Mouse (Mus musculus) gastrocnemius, adult 18-20 months (tissue): ENCODE results near the gene Slc38a3. TPM values are rescaled to one million over a fixed set of nuclear protein-coding genes. Genes with fewer than 3 reads are reported as not detected.

Experiments
- DNase-seq: peaks from one replicate; pipeline ENCODE4 v3.0.0; 2021; ENCODE audit warnings: low spot score
- total RNA-seq, 2 experiments: library from RNA; stranded (reverse); gene quantifications; 2 replicates each; pipeline ENCODE4 v1.2.3; 2021

Gene Slc38a3
- total RNA-seq, 2 experiments from 2014 or later, result 57.7 to 62.0 TPM

DNA sequence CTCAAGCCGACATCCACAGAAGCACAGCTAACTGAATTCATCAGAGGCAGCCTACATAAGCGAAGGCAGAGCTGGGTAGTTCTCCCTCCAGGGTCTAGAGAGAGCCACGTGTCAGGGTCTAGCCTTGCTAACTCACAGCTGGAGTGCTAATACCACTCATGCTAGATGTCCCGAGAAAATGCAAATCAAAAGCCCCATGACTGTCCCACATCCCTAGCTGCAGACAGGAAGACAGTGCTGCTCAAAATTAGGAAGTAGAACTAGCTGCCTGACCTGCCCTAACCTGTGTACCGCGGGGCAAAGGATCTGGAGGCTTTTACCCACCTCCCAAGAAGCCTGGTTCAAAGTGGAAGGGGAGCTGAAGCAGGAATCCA lies 26.8 kb upstream of the Slc38a3 start:
- DNase-seq, result no peak

- no peak for DNase-seq
These were observed 26.2 kb upstream of the Slc38a3 start for GRCm38 (mm10) chr9:107695441-107696105.

- DNase-seq, result peak; percentile 29
These were observed 25.3 kb upstream of the Slc38a3 start for GRCm38 (mm10) chr9:107694627-107695026.

- DNase-seq, result no peak
These were observed 24.2 kb upstream of the Slc38a3 start for GRCm38 (mm10) chr9:107693433-107693987.

- DNase-seq, result no peak
These were observed 23.5 kb upstream of the Slc38a3 start for GRCm38 (mm10) chr9:107692785-107693184.

GRCm38 (mm10) chr9:107690391-107690790 lies 21.1 kb upstream of the Slc38a3 start:
- no peak for DNase-seq

DNA sequence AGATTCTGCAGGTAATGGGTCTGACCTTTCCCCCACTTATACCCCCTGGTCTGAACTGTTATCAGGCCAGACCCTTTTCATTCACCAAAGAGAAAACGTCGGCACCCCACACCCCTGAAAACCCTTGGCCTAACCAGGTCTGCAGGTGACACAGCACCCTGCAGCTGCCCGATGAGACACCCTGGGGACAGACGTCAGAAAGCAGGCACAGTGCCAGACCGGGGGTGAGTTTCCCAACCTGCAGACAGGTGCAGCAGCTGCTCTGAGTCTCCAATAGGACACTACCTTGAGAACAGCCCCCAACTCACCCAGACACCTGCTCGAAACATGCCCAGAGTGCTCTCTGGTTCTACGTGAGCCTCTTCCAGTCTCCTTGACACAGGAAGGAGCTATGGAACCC lies 19.6 kb upstream of the Slc38a3 start:
- no peak for DNase-seq

DNA sequence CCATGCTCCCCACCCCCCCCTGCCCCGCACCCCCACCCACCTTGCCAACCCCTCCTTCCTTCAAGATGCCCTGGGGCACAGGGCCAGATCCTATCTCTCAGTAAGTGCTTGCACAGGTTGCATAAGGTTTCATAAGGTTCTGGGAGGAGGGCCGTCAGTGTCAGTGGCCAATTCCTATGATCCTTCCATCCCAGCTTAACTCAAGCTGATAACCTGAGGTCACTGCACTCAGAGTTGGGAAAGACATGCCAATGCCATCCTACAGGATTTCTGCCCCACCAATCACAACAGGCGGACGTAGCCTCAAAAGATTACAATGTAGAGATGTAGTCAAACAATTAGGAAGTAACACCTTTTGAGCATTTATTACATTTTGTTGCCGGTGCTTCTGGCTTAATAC lies 19.1 kb upstream of the Slc38a3 start:
- no peak for DNase-seq

DNA sequence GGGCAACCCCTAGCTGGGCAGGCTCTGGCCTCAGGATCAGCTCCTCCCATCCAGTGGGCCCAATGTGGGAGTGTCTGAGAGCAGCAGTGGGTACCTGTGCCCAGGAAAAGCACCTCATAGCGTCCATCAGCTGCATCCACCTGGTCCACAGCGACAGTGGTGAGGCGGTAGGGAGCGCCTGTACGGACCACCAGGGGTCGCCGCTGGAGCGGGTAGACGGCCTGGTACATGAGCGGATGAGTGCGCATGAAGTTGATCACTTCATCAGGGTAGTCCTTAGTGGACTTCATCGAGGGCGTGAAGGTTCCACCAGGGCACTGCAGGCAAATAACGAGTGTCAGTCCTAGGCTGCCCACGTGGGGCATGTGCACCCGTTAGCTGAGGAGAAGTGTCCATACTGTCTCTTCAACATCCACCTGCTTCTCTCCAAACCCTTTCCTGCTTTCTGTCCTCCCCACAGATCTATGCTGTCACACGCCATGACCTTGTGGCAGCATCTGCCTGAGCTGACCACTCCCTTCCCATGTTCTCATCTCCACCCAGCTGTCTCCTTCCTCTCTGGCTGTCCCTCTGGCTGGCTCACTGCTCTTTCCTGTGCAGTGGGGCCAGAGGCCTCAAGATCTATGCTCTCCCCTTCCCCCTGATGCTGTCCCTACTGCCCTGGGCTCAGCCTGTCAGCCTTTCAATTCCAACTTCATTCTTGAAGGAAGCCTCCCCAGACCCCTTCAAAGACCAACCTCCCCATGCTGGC lies 16.1 kb upstream of the Slc38a3 start:
- DNase-seq, result peak; percentile 50

DNA sequence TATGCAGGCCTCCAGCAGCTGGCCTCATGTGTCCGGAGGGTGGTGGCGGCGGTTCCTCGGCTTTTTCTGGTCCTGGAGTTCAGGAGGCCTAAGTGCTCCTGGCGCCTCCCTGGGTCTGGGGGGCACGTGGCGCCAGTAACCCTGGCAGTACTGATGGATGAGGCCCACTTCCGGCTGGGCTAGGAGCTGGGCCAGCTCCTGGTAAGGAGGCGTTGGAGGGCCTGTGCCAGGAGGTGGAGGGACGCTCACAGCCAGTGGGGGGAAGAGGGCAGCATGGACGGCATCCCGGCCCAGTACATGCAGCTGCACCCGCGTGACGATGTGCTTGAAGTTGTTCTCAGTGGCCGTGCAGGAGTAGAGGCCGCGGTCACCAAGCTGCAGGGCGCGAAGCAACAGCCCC lies 13.1 kb upstream of the Slc38a3 start:
- no peak for DNase-seq

DNA sequence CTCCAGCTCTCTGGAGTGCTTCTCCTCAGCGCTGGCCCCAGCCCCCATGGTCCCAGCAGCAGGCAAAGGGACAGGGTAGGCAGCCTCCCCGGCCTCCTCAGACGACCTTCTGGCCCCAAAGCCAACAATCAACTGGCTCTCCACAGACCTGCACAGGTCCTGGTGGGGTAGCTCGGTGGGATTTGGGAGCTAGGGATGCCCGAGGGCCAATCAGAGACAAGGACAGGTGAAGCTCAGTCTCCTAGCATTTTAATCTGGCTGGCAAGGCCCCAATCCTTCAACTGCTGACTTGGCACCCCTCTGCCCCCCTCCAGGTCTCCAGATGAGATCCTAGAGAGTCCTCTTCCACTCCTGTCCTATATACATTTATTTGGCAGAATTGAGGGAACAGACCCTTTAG lies 10.2 kb upstream of the Slc38a3 start, which contains the start of gene Gnat1:
Gene Gnat1 (minus strand): TSS at position 212 of the 400 bp plus-strand sequence.
- DNase-seq, result no peak

DNA sequence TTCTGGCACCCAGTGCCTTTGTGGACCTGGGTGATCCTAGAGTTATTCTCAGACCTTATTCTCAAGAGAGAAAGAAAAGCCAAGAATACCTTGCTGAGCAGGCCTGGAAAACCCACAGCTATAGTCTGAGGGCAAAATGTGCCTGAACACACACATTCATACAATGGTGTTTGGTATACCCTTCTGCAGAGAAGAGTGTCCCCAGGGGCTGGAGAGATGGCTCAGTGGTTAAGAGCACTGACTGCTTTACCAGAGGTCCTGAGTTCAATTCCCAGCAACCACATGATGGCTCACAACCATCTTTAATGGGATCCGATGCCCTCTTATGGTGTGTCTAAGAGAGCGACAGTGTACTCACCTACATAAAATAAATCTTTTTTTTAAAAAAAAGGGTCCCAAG lies 9.5 kb upstream of the Slc38a3 start:
- no peak for DNase-seq

GRCm38 (mm10) chr9:107677819-107678526 lies 8.6 kb upstream of the Slc38a3 start:
- DNase-seq, result peak; percentile 79

GRCm38 (mm10) chr9:107677091-107677784 lies 7.9 kb upstream of the Slc38a3 start:
- DNase-seq, result peak; percentile 44

- DNase-seq, result no peak
These were observed 7.0 kb upstream of the Slc38a3 start for GRCm38 (mm10) chr9:107676302-107676701.

DNA sequence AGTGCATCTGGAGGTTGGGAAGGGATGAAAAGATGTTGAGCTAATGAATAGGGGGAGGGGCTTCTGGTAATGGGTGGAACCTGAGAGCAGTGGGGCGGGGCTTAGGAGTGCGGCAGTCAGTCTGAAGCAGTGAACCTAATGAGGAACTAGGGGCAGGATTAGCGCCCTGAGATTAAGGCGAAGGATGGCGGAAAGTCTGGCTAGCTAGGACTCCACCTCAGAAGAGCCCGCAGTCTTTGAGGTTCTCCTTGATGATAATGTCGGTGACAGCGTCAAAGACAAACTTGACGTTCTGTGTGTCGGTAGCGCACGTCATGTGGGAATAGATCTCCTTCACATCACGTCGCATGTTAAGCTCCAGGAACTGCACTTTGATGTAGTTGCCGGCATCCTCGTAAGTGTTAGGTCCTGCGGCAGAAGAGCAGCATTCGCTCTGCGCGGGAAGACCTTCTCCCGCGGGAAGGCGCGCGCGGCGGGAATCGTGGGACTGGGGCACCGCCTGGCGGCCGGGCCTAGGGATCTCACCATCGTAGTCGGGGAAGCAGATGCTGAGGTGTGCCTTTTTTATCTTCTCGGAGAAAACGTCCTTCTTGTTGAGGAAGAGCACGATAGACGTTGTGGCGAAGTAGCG lies 6.5 kb upstream of the Slc38a3 start:
- peak; percentile 72 for DNase-seq

GRCm38 (mm10) chr9:107674609-107675429 lies 5.5 kb upstream of the Slc38a3 start:
- DNase-seq, result no peak

- peak; percentile 79 for DNase-seq
These were observed 929 bp upstream of the Slc38a3 start for GRCm38 (mm10) chr9:107670259-107670658.

GRCm38 (mm10) chr9:107668916-107669315 lies 414 bp downstream of the Slc38a3 start:
- DNase-seq, result no peak

DNA sequence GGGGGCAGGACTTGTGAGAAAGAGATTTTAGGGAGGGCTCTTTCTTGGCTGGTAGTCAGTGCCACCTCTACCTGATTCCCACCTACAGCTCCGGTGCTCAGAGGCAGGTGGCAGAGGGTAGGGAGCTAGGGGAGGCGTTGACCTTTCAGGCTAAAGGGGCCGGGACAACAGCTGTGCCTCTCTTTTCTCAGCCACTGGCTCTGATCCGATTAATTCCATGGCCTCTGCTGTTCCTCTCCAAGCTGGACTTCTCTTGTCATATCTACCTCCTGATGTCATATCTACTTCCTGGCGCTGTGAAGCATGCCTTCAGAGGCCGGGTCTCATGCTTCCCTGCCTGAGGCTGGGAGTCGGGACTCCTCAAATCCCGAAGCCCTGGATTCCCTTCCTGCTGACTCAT lies 1.3 kb downstream of the Slc38a3 start:
- DNase-seq, result peak; percentile 50
